Mouse (Mus musculus) right cerebral cortex, postnatal 14 days (tissue): ENCODE measurements around the gene Lancl2.

Source experiments
- DNase-seq: peaks from one replicate; pipeline ENCODE4 v3.0.0; 2022

Gene Lancl2

GRCm38 (mm10) chr6:57768948-57769525 lies 66.7 kb downstream of the Lancl2 start:
- DNase-seq: no peak

DNA sequence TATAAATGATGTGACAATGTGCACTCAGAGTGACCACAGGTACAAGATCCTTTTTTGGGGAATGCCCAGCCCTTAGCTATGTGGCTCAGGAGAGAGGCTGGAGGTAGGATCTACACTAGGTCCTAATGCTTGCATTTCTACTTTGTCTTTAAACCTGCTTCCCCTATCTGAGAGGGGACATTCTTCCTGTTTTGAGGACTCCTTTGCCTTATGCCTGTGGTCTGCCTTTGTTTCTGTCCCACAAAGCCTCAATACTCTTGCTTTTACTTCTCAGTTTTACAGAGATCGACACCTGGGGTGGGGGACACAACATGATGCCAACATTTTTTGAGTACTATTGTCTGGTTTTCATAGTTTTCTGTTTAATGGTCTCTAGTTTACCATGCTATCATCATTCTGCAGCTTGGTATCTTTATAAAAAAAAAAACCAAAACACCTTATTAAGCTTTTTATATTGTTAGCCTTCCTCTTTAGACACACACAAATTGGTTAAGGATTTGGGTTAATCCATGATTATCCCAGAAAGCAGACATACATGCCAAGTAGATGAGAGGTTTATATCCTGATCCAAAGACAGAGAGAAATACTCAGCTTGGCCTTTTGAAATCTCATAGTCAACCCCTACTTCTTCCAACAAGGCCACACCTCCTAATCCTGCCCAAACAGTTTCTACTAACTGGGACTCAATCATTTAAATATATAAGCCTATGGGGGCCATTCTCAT lies 68.3 kb downstream of the Lancl2 start:
- no peak for DNase-seq

GRCm38 (mm10) chr6:57773792-57774191 lies 71.5 kb downstream of the Lancl2 start:
- DNase-seq: no peak

- DNase-seq: no peak
Observed at GRCm38 (mm10) chr6:57780359-57780758, 78.0 kb downstream of the Lancl2 start.

DNA sequence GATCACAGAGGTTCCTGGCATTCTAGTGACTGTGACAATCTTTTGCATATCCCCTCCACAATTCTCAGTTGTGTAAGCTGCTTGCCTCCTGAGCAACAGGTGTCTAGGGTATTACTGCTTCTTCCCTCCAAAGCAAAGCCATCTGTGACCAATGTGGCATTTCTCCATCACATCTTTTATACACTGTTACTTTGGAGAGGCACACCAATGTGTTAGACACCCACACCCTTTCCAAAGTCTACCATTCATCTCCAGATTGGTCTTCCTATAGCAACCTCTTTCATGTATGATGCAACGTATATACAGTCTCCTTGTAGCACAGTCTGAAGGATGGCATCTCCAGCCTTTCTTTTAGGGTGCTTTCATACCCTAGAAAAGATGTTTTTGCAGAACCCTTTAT lies 80.3 kb downstream of the Lancl2 start:
- DNase-seq: no peak

DNA sequence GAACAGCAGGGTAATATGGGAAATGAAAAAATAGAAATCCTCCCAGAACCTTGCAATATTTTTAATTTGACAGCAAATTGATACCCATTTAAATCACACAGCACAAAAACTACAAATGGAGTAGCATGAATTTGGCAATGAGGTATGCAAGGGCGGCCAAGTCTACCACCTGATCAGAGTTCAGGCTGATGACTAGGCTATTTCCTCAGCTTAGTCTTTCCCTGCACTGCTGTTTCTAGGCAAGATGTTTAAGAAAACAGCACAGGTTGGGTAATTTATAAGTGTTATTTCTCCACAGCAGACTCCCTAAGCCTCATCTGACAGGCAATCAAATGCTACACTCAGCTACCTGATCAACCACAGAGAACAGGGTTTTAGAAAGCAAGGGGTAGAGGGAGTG lies 81.9 kb downstream of the Lancl2 start:
- no peak for DNase-seq

DNA sequence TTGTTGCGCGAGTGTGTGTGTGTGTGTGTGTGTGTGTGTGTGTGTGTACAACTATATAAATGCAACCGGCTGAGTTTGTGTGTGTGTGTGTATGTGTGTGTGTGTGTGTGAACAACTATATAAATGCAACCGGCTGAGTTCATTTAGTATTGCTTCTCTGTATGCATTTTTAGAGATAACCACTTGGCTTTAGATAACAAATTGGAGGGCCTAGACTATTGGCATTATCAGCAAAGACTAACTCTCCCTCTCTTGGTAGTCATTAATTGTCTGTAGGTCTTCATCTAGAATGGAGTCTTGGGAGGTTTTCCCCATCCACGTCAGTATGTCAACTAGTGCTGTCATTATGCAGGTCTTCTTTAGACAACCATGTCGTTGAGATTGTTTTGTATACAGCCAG lies 85.0 kb downstream of the Lancl2 start:
- DNase-seq: no peak
